Mouse (Mus musculus) adrenal gland, postnatal 4 days (tissue): ENCODE measurements around the gene Nubp1. TPM values are rescaled to one million over a fixed set of nuclear protein-coding genes. Genes with fewer than 3 reads are reported as not detected.

Source experiments
- DNase-seq, 2 experiments: peaks; one replicate each; pipeline ENCODE4 v3.0.0; 2021 to 2022; ENCODE audit warnings: low spot score in 2 of 2, mixed read lengths in 2 of 2
- total RNA-seq, 2 experiments: library from RNA; stranded (reverse); gene quantifications; 2 replicates each; pipeline ENCODE4 v1.2.3; 2021

Nubp1 gene
- total RNA-seq, 2 experiments from 2014 or later: 22.2 to 23.4 TPM

GRCm38 (mm10) chr16:10415976-10416375, 4.2 kb downstream of the Nubp1 start:
- DNase-seq: no peak

- no peak for DNase-seq
Observed at GRCm38 (mm10) chr16:10416866-10417265, 5.1 kb downstream of the Nubp1 start.

- no peak for DNase-seq
Observed at GRCm38 (mm10) chr16:10417723-10418259, 6.0 kb downstream of the Nubp1 start.

- no peak for DNase-seq
Observed at GRCm38 (mm10) chr16:10420447-10421054, 8.8 kb downstream of the Nubp1 start.

- DNase-seq: no peak
Observed at GRCm38 (mm10) chr16:10431911-10432310, 20.2 kb downstream of the Nubp1 start.

GRCm38 (mm10) chr16:10432387-10432786, 20.6 kb downstream of the Nubp1 start:
- no peak for DNase-seq

GRCm38 (mm10) chr16:10433344-10433743, 21.6 kb downstream of the Nubp1 start:
- no peak for DNase-seq

- DNase-seq: no peak
Observed at GRCm38 (mm10) chr16:10436166-10436565, 24.4 kb downstream of the Nubp1 start.

- DNase-seq: no peak
Observed at GRCm38 (mm10) chr16:10438055-10438454, 26.3 kb downstream of the Nubp1 start.

GRCm38 (mm10) chr16:10441328-10441727, 29.6 kb downstream of the Nubp1 start:
- no peak for DNase-seq

- no peak for DNase-seq
Observed at GRCm38 (mm10) chr16:10441761-10442160, 30.0 kb downstream of the Nubp1 start.

- no peak for DNase-seq
Observed at GRCm38 (mm10) chr16:10443723-10444122, 32.0 kb downstream of the Nubp1 start.

- DNase-seq: no peak
Observed at GRCm38 (mm10) chr16:10446573-10447263, 35.0 kb downstream of the Nubp1 start.

- peak in 1 of 2 experiments; percentile 43 for DNase-seq
Observed at GRCm38 (mm10) chr16:10447264-10447594, 35.5 kb downstream of the Nubp1 start, which contains the start of gene Tvp23a. Tvp23a (minus strand) TSS chr16:10447362.

GRCm38 (mm10) chr16:10447781-10448180, 36.0 kb downstream of the Nubp1 start:
- no peak for DNase-seq

- DNase-seq: no peak
Observed at GRCm38 (mm10) chr16:10448931-10449330, 37.2 kb downstream of the Nubp1 start.

- DNase-seq: no peak
Observed at GRCm38 (mm10) chr16:10451906-10452305, 40.2 kb downstream of the Nubp1 start.

GRCm38 (mm10) chr16:10452445-10452896, 40.7 kb downstream of the Nubp1 start:
- DNase-seq: peak; percentile 63 to 74

GRCm38 (mm10) chr16:10453872-10454582, 42.3 kb downstream of the Nubp1 start:
- DNase-seq: no peak

- no peak for DNase-seq
Observed at GRCm38 (mm10) chr16:10454583-10454974, 42.8 kb downstream of the Nubp1 start.

GRCm38 (mm10) chr16:10460188-10460587, 48.4 kb downstream of the Nubp1 start:
- DNase-seq: no peak

- no peak for DNase-seq
Observed at GRCm38 (mm10) chr16:10461178-10461577, 49.4 kb downstream of the Nubp1 start.
